Mouse (Mus musculus) liver, embryonic 16.5 days (tissue): ENCODE results near the gene Ptpn6. TPM values are rescaled to one million over a fixed set of nuclear protein-coding genes. Genes with fewer than 3 reads are reported as not detected.

Experiments
- ATAC-seq: fragments of 200-750 bp; cut with Nextera tagmentation; 2 replicates; pipeline ENCODE4 v1.8.0; 2017; ENCODE audit warnings: low read depth, mild to moderate bottlenecking, moderate number of reproducible peaks, moderate library complexity
- H3K27ac ChIP-seq: fragments of 300-500 bp; sonication (generic); 2 replicates; pipeline ENCODE4 v1.5.1; 2014; ENCODE audit warnings: mild to moderate bottlenecking, low read length
- H3K27me3 ChIP-seq: fragments of 300-500 bp; sonication (generic); 2 replicates; pipeline ENCODE4 v1.6.1; 2014; ENCODE audit warnings: low read depth, low read length, mixed read lengths; ENCODE audit not compliant: control insufficient read depth, insufficient read depth
- H3K36me3 ChIP-seq: fragments of 300-500 bp; sonication (generic); 2 replicates; pipeline ENCODE4 v1.6.1; 2014; ENCODE audit warnings: mild to moderate bottlenecking; ENCODE audit not compliant: control insufficient read depth, insufficient read depth
- H3K4me1 ChIP-seq: fragments of 300-500 bp; sonication (generic); 2 replicates; pipeline ENCODE4 v1.6.1; 2014; ENCODE audit warnings: low read depth, low read length, mixed read lengths; ENCODE audit not compliant: control insufficient read depth
- H3K4me2 ChIP-seq: fragments of 300-500 bp; sonication (generic); 2 replicates; pipeline ENCODE4 v1.6.1; 2014; ENCODE audit warnings: low read depth, low read length, mixed read lengths
- H3K4me3 ChIP-seq: fragments of 300-500 bp; sonication (generic); 2 replicates; pipeline ENCODE4 v1.5.1; 2014; ENCODE audit warnings: low read depth, mild to moderate bottlenecking, low read length
- H3K9ac ChIP-seq: fragments of 300-500 bp; sonication (generic); 2 replicates; pipeline ENCODE4 v1.6.1; 2014; ENCODE audit warnings: low read depth, low read length
- H3K9me3 ChIP-seq: fragments of 300-500 bp; sonication (generic); replicated peaks from 2 replicates; pipeline ENCODE4 v1.6.1; 2016; ENCODE audit warnings: low read length; ENCODE audit not compliant: control insufficient read depth
- WGBS: fragments of 180-500 bp; shearing (Covaris S2); extraction: QIAGEN DNeasy Blood & Tissue Kit; methylation state at CpG from one replicate; pipeline ENCODE4 v1.1.7; 2014; ENCODE audit not compliant: insufficient replicate concordance; 5-methylcytosine and 5-hydroxymethylcytosine counted together
- polyA plus RNA-seq: library from polyadenylated mRNA; unstranded; fragments of >200 nt; fragmentation: Nextera tagmentation; extraction: Ambion mirVana; gene quantifications from 2 replicates; pipeline ENCODE4 v1.2.1, GENCODE M21; 2015

The Ptpn6 gene
- polyA plus RNA-seq, 1 experiment from 2014 or later, result 38.3 TPM

DNA sequence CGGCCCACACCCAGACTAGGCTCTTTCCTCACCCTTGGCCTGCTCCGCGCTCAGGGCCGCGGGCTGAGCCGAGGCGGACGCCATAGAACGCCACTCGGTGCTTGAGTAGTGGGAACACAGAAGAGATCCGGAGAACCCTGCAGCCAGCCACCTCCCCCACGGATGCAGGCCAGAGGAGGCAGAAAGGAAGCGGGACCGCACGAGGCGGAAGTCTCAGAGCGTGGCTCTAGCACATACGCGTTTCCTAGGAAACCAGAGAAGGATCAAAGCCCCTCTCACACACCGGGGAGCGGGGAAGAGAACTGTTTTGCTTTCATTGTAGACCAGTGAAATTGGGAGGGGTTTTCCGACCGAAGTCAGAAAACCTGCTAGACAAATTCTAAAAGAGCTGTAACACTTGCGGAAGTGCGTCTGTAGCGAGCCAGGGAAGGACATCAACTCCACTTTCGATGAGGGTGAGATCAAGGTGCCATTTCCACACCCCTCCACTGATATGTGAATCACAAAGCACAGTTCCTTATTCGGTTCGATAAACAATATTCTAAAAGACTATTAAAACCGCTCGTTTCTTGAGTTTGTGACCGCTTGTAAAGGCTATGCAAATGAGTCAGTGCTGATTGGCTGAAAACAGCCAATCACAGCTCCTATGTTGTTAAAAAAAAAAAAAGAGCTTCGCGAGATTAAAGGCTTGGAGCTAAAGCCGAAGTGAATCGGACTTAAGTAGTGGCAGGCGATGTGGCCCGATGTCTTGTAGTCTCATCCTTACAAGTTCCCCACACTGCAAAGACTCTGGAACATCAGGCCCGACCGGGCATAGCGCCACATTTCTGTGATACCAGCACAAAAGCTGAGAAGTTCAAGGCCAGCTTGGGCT, 2.6 kb upstream of the Ptpn6 start, which contains the start of gene Grcc10:
Gene Grcc10 (minus strand): TSS at position 487 of the 874 bp plus-strand sequence.
- no peaks in the 10 kb centered on the region for H3K9me3 ChIP-seq
- H3K36me3 ChIP-seq, result no peaks in the 10 kb centered on the region
- peak within 1 kb of the TSS; percentile 70 for H3K4me3 ChIP-seq
- no peaks in the 10 kb centered on the region for H3K27me3 ChIP-seq
- H3K4me2 ChIP-seq, result peak within 1 kb of the TSS; percentile 95
- ATAC-seq, result peak; percentile 62
- peaks cover 39% of the 10 kb centered on the region for H3K4me1 ChIP-seq
- H3K9ac ChIP-seq, result peak within 1 kb of the TSS; percentile 75
- H3K27ac ChIP-seq, result peak within 1 kb of the TSS; percentile 96
- under 1% methylated on average over 41 of the region's 41 CpGs for WGBS

DNA sequence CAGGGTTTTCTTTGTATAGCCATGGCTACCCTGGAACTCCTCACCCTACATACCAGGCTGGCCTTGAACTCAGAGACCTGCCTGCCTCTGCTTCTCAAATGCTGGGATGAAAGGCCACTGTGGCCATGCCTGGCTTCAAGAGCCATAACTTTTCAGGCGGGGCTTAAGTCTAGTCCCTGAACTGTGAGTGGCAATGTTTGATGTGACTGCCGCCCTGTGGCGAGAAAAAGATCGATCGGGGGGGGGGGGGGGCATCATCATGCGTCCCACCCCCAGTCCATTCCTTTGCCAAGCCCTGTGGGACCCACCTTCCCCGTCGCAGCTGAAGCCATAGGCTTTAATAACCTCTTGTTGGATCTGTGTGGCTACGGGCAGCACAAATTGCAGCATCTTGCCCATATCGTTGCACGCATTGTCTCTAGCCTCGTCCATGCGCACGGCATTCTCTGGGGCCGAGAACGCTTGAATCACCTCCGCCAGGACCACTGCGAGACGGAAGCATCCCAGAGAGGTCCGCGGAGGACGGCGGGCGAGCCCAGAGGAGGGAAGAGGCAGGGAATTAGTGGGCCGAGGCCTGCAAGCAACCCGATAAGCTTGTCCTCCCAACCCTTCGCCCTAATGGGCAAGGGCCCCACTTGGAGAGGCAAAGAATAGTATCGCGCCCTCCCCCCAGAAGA, 1.8 kb upstream of the Ptpn6 start:
- Histone ChIP-seq H3K9ac (peak overlapping the region; percentile 75), H3K27ac (peak overlapping the region; percentile 96), H3K4me1 (peaks cover 35% of the 10 kb centered on the region), H3K9me3 (no peaks in the 10 kb centered on the region), H3K36me3 (no peaks in the 10 kb centered on the region), H3K4me3 (peak overlapping the region; percentile 70), H3K4me2 (peak overlapping the region; percentile 95), H3K27me3 (no peaks in the 10 kb centered on the region)
- ATAC-seq, result no peak
- WGBS, result 0% methylated on average over 29 of the region's 29 CpGs

DNA sequence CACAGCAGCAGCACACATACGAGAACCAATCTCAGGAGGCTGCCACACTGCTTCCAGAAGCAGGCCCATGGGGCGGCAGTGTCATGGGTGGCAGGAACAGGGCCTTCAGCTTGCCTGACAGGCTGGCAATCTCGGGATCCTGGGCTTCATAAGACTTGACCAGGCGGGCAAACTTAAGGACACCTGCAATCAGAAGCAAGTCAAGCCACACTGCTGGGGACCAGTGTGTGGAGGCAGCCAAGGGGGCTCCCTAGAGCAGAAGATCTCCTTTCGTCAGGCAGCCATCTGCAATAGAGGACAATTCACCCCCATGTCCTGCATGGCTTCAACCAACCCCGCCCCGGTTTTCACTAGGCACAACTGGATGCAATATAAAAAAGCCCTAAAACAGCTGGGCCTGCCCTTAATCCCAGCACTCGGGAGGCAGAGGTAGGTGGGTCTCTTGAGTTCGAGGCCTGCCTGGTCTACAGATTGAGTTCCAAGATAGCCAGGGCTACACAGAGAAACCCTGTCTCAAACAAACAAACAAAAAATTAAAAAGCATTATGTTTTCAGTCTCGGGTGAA, 800 bp upstream of the Ptpn6 start:
- H3K4me3 ChIP-seq, result no peak overlapping the region

GRCm38 (mm10) chr6:124737040-124737439, 1.5 kb downstream of the Ptpn6 start:
- H3K27me3 ChIP-seq, result no peaks in the 10 kb centered on the region
- H3K4me3 ChIP-seq, result no peak overlapping the region
- ATAC-seq, result no peak
- no peak overlapping the region for H3K4me2 ChIP-seq
- H3K9ac ChIP-seq, result no peak overlapping the region
- H3K4me1 ChIP-seq, result peaks cover 37% of the 10 kb centered on the region
- WGBS, result 79% methylated on average over 11 of the region's 11 CpGs
- no peaks in the 10 kb centered on the region for H3K36me3 ChIP-seq
- H3K9me3 ChIP-seq, result no peaks in the 10 kb centered on the region
- no peak overlapping the region for H3K27ac ChIP-seq

More for the DNA sequence above, 800 bp upstream of the Ptpn6 start:
- Histone ChIP-seq H3K4me2 (peak overlapping the region; percentile 95; the same call in 1 of the 2 replicates), H3K27me3 (no peaks in the 10 kb centered on the region), H3K9me3 (no peaks in the 10 kb centered on the region), H3K27ac (peak overlapping the region; percentile 96), H3K36me3 (no peaks in the 10 kb centered on the region), H3K4me1 (peaks cover 30% of the 10 kb centered on the region), H3K9ac (peak overlapping the region; percentile 75; the same call in 1 of the 2 replicates)
- no peak for ATAC-seq
- WGBS, result 69% methylated on average over 10 of the region's 10 CpGs

- H3K27me3 ChIP-seq, result no peaks in the 10 kb centered on the region
- H3K4me1 ChIP-seq, result peaks cover 20% of the 10 kb centered on the region
- H3K36me3 ChIP-seq, result no peaks in the 10 kb centered on the region
- no peaks in the 10 kb centered on the region for H3K9me3 ChIP-seq
- no peak overlapping the region for H3K27ac ChIP-seq
- no peak overlapping the region for H3K4me3 ChIP-seq
- H3K4me2 ChIP-seq, result no peak overlapping the region
- no peak overlapping the region for H3K9ac ChIP-seq
- ATAC-seq, result no peak
- WGBS, result 61% methylated on average over 3 of the region's 3 CpGs
Observed at GRCm38 (mm10) chr6:124734417-124734816, 4.1 kb downstream of the Ptpn6 start.

DNA sequence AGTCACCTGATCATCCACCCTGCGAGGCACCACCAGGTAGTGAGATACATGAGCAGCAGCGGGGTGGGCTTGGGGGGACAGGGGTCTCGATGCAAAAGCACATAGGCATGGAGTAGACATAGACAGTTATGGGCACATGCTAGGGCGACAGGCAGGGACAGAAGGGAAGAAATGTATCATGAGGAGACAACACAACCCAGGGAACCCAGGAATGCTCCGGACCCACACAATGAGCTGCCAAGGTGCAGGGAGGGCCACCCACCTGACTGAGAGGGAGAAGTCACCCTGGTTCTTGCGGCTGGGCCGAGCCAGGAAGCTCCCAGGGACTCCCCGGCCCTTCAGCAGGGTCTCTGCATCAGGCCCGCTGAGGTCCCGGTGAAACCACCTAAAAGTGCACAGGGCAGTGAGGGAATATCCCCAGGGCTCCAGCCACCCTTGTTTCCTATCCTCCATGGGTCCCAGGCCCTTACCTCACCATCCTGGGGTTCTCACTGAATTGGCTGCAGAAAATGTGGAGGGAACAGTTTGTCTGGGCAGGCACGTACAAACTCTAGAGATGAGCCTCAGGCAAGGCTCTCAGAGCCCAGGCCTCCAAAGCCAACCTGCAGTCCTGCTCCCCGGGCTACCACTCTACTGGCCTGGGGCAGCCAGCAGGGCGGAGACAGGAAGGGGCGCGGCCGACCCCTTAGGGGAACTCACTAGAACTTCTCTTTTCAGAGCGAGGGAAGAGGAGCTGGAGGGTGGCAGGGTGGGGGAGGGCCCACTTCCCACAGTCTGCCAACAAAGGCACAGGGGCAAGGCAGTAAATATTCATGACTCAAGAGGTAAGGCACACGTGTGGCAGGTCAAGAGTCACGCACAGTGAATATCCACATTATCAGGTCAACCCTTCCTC, 5.8 kb downstream of the Ptpn6 start:
- H3K9me3 ChIP-seq, result no peaks in the 10 kb centered on the region
- no peaks in the 10 kb centered on the region for H3K27me3 ChIP-seq
- WGBS, result 19% methylated on average over 19 of the region's 19 CpGs
- peak; percentile 72 for ATAC-seq
- peak overlapping the region; percentile 56 for H3K27ac ChIP-seq
- peaks cover 7% of the 10 kb centered on the region for H3K4me1 ChIP-seq
- H3K36me3 ChIP-seq, result no peaks in the 10 kb centered on the region
- peak overlapping the region; percentile 24; the same call in 1 of the 2 replicates for H3K4me2 ChIP-seq
- peak overlapping the region; percentile 50 for H3K4me3 ChIP-seq
- peak overlapping the region; percentile 57 for H3K9ac ChIP-seq

DNA sequence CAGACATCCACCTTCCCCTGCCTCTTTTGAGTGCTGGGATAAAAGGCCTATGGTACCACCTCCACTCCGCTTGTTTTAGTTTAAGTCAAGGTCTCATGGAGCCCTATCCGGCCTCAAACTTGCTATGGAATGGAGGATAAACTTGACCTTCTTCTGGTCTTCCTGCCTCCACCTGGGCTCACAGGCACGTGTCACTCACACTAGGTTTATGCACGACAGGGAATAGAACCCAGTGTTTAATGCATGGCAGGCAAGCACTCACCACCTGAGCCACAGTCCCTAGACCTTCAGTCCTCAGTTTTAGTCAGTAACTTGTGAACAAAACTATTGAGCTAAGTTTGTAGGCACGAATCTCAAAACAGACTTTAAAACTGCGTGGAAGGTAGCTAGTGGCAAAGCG, 7.5 kb downstream of the Ptpn6 start:
- Histone ChIP-seq H3K36me3 (no peaks in the 10 kb centered on the region), H3K9me3 (no peaks in the 10 kb centered on the region), H3K4me3 (no peak overlapping the region), H3K9ac (no peak overlapping the region), H3K4me1 (peaks cover 7% of the 10 kb centered on the region), H3K4me2 (0 out of 2 replicates have a peak overlapping the region, but pooled peaks have one; percentile 4), H3K27me3 (no peaks in the 10 kb centered on the region), H3K27ac (no peak overlapping the region)
- 64% methylated on average over 7 of the region's 7 CpGs for WGBS
- no peak for ATAC-seq
